Mouse (Mus musculus): ENCODE data around the gene Celsr1. TPM values are rescaled to one million over a fixed set of nuclear protein-coding genes. Genes with fewer than 3 reads are reported as not detected.
A peak's percentile ranks its signal among the peaks of the same experiment; 100 is the strongest.

Celsr1 gene
- polyA plus RNA-seq, 1 experiment from 2014 or later = 3.9 TPM

GRCm38 (mm10) chr15:86004048-86004447 lies 29.5 kb downstream of the Celsr1 start:
- H3K9ac ChIP-seq = no peak overlapping the region
- no peaks in the 10 kb centered on the region for H3K36me3 ChIP-seq
- H3K4me2 ChIP-seq = no peak overlapping the region
- H3K27ac ChIP-seq = no peak overlapping the region
- 91% methylated on average over 3 of the region's 3 CpGs for WGBS
- H3K9me3 ChIP-seq (replicated peaks) = no peaks in the 10 kb centered on the region
- no peak overlapping the region for H3K4me3 ChIP-seq (replicated peaks)
- ATAC-seq (replicated peaks; ENCODE audit: low FRiP score) = no peak
- H3K4me1 ChIP-seq = peaks cover 69% of the 10 kb centered on the region
- no peaks in the 10 kb centered on the region for H3K27me3 ChIP-seq

DNA sequence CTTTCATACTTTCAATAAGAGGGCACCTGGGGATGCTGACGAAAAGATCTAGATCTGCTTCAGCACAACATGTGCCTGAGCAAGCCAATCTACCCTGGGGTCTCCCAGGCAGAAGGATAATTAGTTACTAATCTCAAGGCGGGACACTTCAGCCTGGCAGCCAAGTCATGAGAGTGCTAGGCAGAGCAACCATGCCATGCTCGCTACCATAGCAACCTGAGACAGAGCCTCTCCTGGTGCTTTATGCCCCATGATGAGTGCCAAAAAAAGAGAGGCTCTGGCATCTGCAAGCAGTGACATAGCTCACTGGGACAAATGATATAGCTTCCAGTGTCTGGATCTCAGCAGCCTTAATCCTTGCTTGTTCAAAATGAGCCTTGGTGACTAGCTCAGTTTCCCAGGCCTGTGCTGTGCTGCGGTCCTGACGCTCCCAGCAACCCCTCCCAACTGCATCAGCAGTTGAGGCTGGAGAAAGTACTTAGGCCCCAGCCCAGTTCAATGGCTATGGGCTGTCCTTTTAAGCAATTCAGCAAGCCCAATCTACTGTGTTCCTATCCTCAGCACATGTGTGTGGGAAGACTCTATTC lies 32.8 kb downstream of the Celsr1 start:
- Histone ChIP-seq H3K4me1 (peaks cover 76% of the 10 kb centered on the region), H3K4me2 (no peak overlapping the region), H3K4me3 (replicated peaks) (no peak overlapping the region), H3K36me3 (no peaks in the 10 kb centered on the region), H3K9ac (no peak overlapping the region), H3K9me3 (replicated peaks) (no peaks in the 10 kb centered on the region), H3K27me3 (no peaks in the 10 kb centered on the region), H3K27ac (peak overlapping the region; percentile 29; the same call in 1 of the 2 replicates)
- ATAC-seq (replicated peaks; ENCODE audit: low FRiP score) = no peak; the same call in 1 of the 2 replicates
- 71% methylated on average over 5 of the region's 5 CpGs for WGBS

DNA sequence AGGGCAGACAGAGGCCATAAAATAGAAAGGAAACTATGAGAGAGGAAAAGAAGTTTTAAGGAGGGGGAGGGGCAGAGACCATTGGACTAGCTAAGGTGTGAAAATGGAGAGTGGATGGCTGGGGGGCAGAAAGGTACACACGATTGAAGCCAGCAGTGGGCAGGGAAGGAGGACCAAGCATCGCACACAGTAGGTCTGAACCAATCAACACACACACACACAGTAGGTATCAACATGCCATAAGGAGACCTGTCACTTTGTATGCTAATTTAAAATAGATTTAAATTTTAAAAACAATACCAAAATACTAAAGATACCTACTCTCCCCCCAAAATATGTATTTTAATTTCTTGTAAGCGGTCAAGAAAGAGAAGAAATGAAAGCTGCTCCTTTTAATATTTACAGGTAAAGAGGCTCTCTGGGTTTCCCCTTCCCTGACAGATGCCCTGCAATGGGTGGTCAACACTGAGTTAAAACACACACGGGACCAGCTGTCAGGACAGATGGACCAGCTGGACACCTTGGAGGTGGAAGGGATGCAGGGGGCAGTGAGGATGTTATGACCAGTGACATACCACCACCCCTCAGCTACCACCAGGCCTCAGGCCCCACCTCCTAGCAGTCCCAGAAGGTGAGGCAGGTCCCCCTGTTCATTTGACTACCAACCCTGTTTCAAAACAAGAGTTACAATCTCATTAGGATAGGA lies 34.9 kb downstream of the Celsr1 start:
- H3K36me3 ChIP-seq = no peaks in the 10 kb centered on the region
- H3K27me3 ChIP-seq = no peaks in the 10 kb centered on the region
- no peak for ATAC-seq (replicated peaks; ENCODE audit: low FRiP score)
- peaks cover 80% of the 10 kb centered on the region for H3K4me1 ChIP-seq
- no peak overlapping the region for H3K4me3 ChIP-seq (replicated peaks)
- no peak overlapping the region for H3K9ac ChIP-seq
- WGBS = 59% methylated on average over 4 of the region's 4 CpGs
- H3K27ac ChIP-seq = no peak overlapping the region
- no peak overlapping the region for H3K4me2 ChIP-seq
- H3K9me3 ChIP-seq (replicated peaks) = no peaks in the 10 kb centered on the region

GRCm38 (mm10) chr15:85996031-85996765 lies 37.4 kb downstream of the Celsr1 start:
- Histone ChIP-seq H3K36me3 (no peaks in the 10 kb centered on the region), H3K27me3 (no peaks in the 10 kb centered on the region), H3K4me2 (peak overlapping the region; percentile 32), H3K4me1 (peaks cover 92% of the 10 kb centered on the region), H3K9me3 (replicated peaks) (no peaks in the 10 kb centered on the region), H3K9ac (no peak overlapping the region), H3K4me3 (replicated peaks) (no peak overlapping the region), H3K27ac (peak overlapping the region; percentile 89)
- ATAC-seq (replicated peaks; ENCODE audit: low FRiP score) = peak; percentile 68
- 20% methylated on average over 13 of the region's 13 CpGs for WGBS

DNA sequence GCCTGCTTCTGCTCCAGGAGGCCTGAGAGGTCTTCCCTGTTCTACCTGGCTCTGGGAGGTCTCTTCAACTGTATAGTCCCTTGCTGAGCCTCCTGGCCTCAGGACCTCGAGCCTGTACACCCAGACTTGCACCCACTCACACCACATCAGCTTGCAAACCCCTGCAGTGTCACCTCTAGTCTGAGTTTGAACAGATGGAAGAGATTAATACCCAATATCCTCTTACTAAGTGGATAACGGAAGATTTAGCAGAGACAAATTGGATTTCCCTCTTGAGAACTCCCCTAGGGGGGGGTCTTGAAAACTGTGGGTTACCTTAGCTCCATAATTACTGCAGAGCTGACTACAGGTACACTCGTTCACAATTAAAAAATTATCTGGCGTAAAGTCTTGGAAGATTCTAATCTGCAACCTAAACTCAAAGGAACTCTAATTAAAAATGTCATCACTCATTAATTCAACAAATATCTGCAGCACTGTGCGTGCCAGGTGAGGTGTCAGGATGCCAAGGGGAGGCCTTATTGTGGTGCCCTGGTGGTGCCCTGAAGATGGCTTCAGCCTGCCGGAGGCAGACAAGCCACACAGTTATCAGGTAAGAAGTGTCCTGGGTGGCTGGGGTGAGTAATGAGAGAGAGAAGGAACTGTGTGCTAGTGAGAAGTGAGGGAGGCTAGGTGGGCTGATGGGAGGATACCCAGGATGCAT lies 38.5 kb downstream of the Celsr1 start:
- Histone ChIP-seq H3K4me1 (peaks cover 82% of the 10 kb centered on the region), H3K27me3 (no peaks in the 10 kb centered on the region), H3K36me3 (no peaks in the 10 kb centered on the region), H3K9me3 (replicated peaks) (no peaks in the 10 kb centered on the region), H3K4me3 (replicated peaks) (no peak overlapping the region), H3K4me2 (no peak overlapping the region), H3K9ac (no peak overlapping the region), H3K27ac (peak overlapping the region; percentile 85)
- 77% methylated on average over 6 of the region's 6 CpGs for WGBS
- no peak for ATAC-seq (replicated peaks; ENCODE audit: low FRiP score)

GRCm38 (mm10) chr15:85993931-85994583 lies 39.5 kb downstream of the Celsr1 start:
- H3K4me3 ChIP-seq (replicated peaks) = no peak overlapping the region
- H3K27ac ChIP-seq = peak overlapping the region; percentile 85
- no peak for ATAC-seq (replicated peaks; ENCODE audit: low FRiP score)
- H3K36me3 ChIP-seq = no peaks in the 10 kb centered on the region
- WGBS = 48% methylated on average over 14 of the region's 14 CpGs
- H3K27me3 ChIP-seq = no peaks in the 10 kb centered on the region
- H3K4me2 ChIP-seq = no peak overlapping the region
- peaks cover 73% of the 10 kb centered on the region for H3K4me1 ChIP-seq
- H3K9me3 ChIP-seq (replicated peaks) = no peaks in the 10 kb centered on the region
- no peak overlapping the region for H3K9ac ChIP-seq

DNA sequence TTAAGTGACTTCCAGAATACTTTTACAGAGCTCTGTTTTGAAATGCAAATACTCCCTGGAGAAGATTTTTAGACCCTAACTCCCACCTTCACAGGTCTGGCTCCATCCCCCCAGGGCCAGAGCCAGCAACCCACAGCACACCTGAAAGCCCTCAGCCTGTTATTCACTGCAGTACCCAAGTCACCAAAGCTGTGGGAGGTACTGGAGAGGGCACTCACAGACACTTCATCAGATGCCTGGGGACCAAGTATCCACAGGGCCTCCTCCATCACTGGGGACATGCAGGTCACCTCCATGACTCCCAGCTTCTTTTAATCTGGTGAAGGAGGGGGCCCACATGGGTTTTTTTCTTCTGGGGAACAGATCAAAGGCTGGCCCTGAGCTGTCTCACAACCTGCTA lies 40.2 kb downstream of the Celsr1 start:
- no peak for ATAC-seq (replicated peaks; ENCODE audit: low FRiP score)

GRCm38 (mm10) chr15:85992125-85992495 lies 41.5 kb downstream of the Celsr1 start:
- H3K27ac ChIP-seq = peak overlapping the region; percentile 85
- H3K36me3 ChIP-seq = no peaks in the 10 kb centered on the region
- no peak overlapping the region for H3K9ac ChIP-seq
- H3K4me1 ChIP-seq = peaks cover 60% of the 10 kb centered on the region
- no peaks in the 10 kb centered on the region for H3K9me3 ChIP-seq (replicated peaks)
- WGBS = 12% methylated on average over 3 of the region's 3 CpGs
- H3K27me3 ChIP-seq = no peaks in the 10 kb centered on the region
- no peak for ATAC-seq (replicated peaks; ENCODE audit: low FRiP score)
- no peak overlapping the region for H3K4me3 ChIP-seq (replicated peaks)
- no peak overlapping the region for H3K4me2 ChIP-seq

More for the DNA sequence above, 40.2 kb downstream of the Celsr1 start:
- Histone ChIP-seq H3K27ac (peak overlapping the region; percentile 85), H3K36me3 (no peaks in the 10 kb centered on the region), H3K4me2 (no peak overlapping the region), H3K9ac (no peak overlapping the region), H3K4me3 (replicated peaks) (no peak overlapping the region), H3K4me1 (peaks cover 70% of the 10 kb centered on the region), H3K27me3 (no peaks in the 10 kb centered on the region), H3K9me3 (replicated peaks) (no peaks in the 10 kb centered on the region)

DNA sequence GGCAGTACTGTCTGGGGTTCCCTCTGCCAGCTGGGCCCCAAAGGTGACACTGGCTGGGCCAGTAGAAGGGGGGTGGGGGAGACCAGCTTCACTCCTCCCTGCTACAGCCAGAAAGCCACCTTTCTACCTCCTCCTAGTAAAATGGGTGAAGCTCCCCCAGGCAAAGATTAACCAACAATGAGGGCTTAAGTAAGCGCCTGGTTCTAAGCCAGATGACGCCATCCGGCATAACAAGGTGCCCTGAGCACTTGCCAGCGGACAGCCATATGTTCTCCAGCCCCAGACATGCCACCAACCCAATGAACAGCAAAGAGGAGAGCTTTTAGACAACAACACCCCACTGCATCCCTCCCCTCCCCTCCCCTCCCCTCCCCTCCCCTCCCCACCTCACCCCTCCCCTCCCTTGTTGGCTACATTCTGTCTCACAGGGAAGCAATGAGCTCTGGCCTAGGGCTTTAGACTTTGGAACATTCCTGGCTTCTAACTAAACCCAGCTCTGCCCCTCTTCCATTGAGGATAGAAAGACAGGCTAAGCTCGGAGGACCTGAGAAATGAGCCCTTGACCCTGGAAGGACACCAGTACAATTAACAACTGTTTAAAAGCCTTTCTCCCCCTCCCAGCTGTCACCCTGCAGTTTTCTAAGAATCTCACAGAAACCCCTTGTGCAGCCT lies 42.0 kb downstream of the Celsr1 start:
- no peaks in the 10 kb centered on the region for H3K27me3 ChIP-seq
- ATAC-seq (replicated peaks; ENCODE audit: low FRiP score) = peak; percentile 52
- H3K4me2 ChIP-seq = no peak overlapping the region
- H3K9ac ChIP-seq = no peak overlapping the region
- no peaks in the 10 kb centered on the region for H3K36me3 ChIP-seq
- H3K9me3 ChIP-seq (replicated peaks) = no peaks in the 10 kb centered on the region
- no peak overlapping the region for H3K4me3 ChIP-seq (replicated peaks)
- H3K4me1 ChIP-seq = peaks cover 55% of the 10 kb centered on the region
- peak overlapping the region; percentile 87 for H3K27ac ChIP-seq
- 51% methylated on average over 5 of the region's 5 CpGs for WGBS

DNA sequence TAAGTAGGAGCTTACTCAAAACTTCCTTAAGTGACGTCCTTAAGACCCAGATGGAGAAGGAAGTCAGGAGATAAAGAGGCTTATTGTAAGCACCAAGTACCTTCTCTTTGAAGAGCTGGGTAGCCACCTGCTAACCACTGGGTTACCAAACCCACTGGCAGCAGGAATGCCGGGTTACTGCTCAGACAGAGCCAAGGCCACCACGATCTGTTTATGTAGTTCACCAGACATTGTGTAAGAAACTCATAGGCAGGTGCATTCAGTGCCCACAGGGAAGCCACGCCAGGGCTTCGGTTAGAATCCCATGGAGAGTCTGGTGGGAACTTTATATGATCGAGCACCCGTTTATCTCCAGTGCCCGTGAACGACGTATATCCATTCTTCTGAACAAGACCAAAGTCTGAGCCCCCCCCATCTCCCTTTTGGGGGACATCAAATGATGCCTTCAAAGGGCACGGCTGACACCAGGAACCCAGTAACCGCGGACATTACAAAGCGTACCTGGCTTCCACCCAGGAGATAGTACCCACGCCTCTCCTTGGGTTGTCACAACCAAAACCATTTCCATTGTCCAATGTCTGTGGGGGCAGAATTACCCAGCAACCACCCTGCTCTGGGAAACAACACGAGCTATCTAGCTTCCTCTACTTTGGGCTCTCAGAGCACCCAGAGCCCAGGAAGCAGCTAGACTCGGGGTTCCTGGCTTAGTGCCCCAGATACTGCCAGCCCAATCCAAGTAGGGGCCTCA lies 42.7 kb downstream of the Celsr1 start:
- Histone ChIP-seq H3K9ac (no peak overlapping the region), H3K4me3 (replicated peaks) (no peak overlapping the region), H3K9me3 (replicated peaks) (no peaks in the 10 kb centered on the region), H3K4me1 (peaks cover 48% of the 10 kb centered on the region), H3K36me3 (no peaks in the 10 kb centered on the region), H3K4me2 (no peak overlapping the region), H3K27me3 (no peaks in the 10 kb centered on the region), H3K27ac (peak overlapping the region; percentile 87)
- ATAC-seq (replicated peaks; ENCODE audit: low FRiP score) = no peak
- 88% methylated on average over 17 of the region's 17 CpGs for WGBS

DNA sequence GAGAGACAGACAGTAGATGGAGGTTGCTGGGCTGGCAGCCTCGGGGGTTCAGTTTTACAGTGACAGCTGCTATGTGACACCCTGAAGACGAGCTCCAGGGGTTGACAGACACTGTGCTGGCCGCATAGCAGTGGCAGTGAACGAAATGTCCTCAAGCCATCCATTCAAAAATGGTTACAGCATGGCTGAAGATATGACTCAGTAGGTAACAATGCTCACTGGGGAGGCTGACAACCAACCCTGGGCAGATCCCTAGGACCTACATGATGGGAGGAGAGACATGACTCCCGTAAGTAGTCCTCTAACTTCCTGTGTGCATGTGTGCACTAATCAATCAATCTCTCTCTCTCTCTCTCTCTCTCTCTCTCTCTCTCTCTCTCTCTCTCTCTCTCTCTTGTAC lies 45.7 kb downstream of the Celsr1 start:
- no peak overlapping the region for H3K4me2 ChIP-seq
- H3K9me3 ChIP-seq (replicated peaks) = no peaks in the 10 kb centered on the region
- no peak overlapping the region for H3K27ac ChIP-seq
- H3K36me3 ChIP-seq = no peaks in the 10 kb centered on the region
- H3K9ac ChIP-seq = no peak overlapping the region
- 62% methylated on average over 5 of the region's 5 CpGs for WGBS
- H3K4me1 ChIP-seq = peaks cover 18% of the 10 kb centered on the region
- ATAC-seq (replicated peaks; ENCODE audit: low FRiP score) = no peak
- no peaks in the 10 kb centered on the region for H3K27me3 ChIP-seq
- H3K4me3 ChIP-seq (replicated peaks) = no peak overlapping the region

Data from kidney, embryonic 15.5 days (tissue).